Mouse (Mus musculus): ENCODE results near the gene Ahcy. TPM values are rescaled to one million over a fixed set of nuclear protein-coding genes. Genes with fewer than 3 reads are reported as not detected.
"Not testable (repeated sequence)": the region's sequence is repeated elsewhere in the genome, so short reads cannot be mapped to it uniquely, and the experiment has no call there.

The Ahcy gene
- total RNA-seq, 1 experiment from 2014 or later, result 42.0 TPM

DNA sequence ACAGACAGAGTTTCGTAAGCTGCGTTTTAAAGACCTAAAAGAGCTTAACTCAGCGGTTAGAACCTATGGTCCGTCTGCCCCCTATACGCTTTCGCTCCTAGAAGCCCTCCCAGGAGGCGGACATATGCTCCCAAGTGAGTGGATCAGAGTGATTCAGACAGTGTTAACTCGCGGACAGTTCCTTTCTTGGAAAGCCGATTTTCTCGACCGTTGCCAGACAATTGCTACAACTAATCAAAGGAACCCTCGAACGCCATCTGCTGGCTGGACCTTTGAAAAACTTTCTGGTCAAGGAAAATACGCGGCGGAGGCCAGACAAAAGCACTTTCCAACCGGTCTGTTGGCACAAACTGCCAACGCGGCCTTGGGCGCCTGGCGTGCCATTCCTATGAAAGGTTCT lies 54.6 kb downstream of the Ahcy start:
- peak; percentile 98 for DNase-seq

DNA sequence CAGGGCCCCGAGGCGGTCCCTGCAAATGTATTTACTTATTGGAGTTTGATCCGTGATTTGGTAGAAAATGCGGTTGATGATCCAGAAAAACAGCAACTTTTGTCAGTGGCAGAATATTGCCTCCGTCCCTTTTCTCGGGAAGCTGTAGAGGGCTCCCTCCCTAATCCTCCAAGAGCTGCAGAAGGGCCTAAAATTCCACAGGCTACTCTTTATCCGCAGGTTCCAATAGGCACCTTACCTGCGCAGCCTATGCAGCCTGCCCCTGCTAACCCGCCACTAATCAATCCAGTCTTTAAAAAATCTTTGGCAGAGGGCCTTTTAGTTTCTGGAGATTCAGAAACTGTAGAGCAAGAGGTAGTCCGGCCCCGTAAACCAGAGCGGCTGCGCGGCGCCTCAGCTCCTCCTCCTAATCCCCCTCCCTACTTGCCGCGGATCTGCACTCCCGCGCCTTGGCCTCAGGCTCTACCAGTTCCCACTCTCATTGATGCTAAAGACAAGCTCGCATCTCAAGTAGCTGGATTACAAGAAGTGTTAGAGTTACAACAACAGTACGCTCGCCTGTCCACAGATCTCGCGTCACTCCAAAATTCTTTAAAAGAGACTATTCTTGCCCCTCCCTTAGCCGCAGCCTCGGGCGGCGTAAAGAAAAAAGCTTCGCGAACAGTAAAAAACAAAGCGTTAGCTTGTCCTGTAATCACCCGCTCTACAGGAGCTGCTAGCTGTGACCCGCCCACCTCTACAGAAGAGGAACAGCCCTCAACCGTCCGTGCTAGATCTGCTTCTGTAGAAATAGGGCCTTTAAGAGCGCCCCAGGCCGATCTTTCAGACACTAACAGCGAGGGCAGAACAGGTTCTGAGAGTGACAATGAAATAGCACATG lies 55.3 kb downstream of the Ahcy start:
- peak; percentile 80 for DNase-seq

DNA sequence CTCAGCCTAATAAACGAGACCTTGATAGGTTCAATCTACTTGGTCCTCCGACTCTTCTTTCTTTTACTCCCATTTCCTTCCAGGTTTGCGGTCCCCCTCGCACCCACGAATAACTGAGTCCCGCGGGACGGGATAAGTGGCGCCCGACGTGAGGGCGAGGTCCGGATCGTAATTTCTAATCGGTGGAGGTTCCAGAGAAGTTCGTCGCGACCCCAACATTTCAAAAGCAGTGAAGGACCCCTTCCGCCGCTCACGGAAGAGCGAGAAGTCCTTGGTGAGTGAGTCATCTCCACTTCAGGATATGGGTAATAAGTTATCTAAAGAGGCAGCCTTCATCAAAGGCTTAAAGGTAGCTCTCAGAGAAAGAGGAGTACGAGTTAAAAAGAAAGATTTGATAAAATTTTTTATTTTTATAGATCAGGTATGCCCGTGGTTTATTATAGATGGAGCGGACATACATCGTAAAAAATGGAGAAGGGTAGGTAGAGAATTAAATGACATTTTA lies 56.0 kb downstream of the Ahcy start, which contains the start of gene Gm14226:
Gm14226 (plus strand) TSS at position 16 of the 505 bp plus-strand sequence.
- DNase-seq, result peak; percentile 20

DNA sequence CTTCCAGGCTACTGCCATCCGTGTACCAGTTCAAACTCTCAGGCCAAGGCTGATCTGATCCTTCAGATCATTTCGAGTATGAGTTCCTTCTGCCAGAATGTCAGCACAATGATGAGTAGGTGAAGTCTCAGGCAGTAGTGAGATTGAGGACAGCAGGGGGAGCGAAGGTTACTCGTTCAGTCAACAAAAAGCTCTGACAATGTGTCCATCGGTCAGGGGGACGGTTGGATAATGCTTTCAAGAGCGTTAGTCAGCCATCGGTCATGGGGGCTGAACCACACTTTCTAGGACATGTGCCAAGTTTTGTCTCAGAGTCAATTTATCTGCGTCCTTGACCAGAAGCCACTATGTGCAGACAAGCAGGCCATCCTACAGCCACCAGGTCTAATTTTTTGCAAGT lies 57.5 kb downstream of the Ahcy start:
- not testable (repeated sequence) for DNase-seq

DNA sequence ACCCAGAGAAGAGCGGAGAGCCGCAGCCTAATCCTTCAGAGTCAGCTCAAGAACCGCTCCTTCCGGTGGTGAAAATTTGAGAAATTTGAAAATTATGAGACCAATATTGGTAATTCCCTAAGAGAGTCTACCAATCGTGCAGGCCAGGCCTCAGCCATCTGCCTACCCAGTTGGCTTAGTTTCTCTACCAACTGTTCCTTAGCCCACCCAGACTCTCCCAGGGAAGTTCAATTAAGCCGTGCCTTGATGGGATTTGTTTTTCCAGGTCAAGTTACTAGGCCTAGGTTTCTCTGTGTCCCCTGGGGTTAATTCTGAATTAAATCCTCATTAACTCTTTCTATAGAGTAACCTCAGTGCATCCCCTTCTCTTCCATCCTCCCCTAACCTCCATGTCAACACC lies 61.3 kb downstream of the Ahcy start:
- DNase-seq, result no peak

DNA sequence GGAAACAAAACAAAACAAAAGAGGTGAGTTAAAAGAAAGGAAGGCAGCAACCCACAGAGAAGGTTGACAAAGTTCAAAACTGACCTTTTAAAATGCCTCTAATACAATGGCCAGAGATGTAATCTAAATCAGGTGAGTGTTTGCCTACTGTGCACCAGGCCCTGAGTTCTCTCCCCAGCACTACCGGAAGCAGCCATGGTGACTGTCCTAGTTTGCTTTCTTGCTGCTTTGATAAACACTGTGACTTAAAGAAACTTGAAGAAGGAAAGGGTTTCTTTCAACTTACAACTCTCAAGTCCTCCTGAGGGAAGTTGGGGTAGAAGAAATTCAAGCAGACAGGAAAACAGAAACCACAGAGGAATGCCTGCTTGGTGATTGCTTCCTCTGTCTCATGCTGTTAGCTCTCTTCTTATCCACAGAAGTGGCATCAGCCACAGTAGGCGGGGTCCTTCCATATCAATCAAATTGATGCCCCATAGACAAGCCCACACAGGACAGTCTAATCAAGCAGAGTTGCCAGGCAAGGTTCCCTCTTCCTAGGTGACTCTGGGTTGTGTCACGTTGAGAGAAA lies 63.1 kb downstream of the Ahcy start:
- DNase-seq, result no peak

Other genes with a start within 250 kb of the Ahcy start
- gene Eif2s2, start 181.6 kb downstream of the Ahcy start, total RNA-seq (2021), result 107 and 151 TPM in 2 replicates
- 13.0 and 13.4 TPM in 2 replicates for gene Gm14226, start 56.2 kb downstream of the Ahcy start, total RNA-seq (2021)
- gene Itch, start 59.0 kb upstream of the Ahcy start, total RNA-seq (2021), result 49.8 and 53.0 TPM in 2 replicates
- gene Dynlrb1, start 162.0 kb upstream of the Ahcy start, total RNA-seq (2021), result 391 and 422 TPM in 2 replicates
- gene Map1lc3a, start 201.8 kb upstream of the Ahcy start, total RNA-seq (2021), result 818 and 895 TPM in 2 replicates